Mouse (Mus musculus) midbrain, embryonic 10.5 days (tissue): Measurements from ENCODE around the gene Adgrf1. TPM values are rescaled to one million over a fixed set of nuclear protein-coding genes. Genes with fewer than 3 reads are reported as not detected.

Experiments used
- DNase-seq: peaks from one replicate; pipeline ENCODE4 v3.0.0-alpha.2; 2017; ENCODE audit warnings: low spot score
- H3K27ac ChIP-seq: fragments of 300-500 bp; sonication (generic); replicated peaks from 2 replicates; pipeline ENCODE4 v1.5.1; 2016; ENCODE audit warnings: mild to moderate bottlenecking
- H3K27me3 ChIP-seq: fragments of 300-500 bp; sonication (generic); 2 replicates; pipeline ENCODE4 v1.6.1; 2016; ENCODE audit warnings: low read depth, mild to moderate bottlenecking; ENCODE audit not compliant: poor library complexity, severe bottlenecking
- H3K36me3 ChIP-seq: fragments of 300-500 bp; sonication (generic); 2 replicates; pipeline ENCODE4 v1.6.1; 2016; ENCODE audit warnings: mild to moderate bottlenecking, moderate library complexity
- H3K4me1 ChIP-seq: fragments of 300-500 bp; sonication (generic); 2 replicates; pipeline ENCODE4 v1.6.1; 2016
- H3K4me3 ChIP-seq: fragments of 300-500 bp; sonication (generic); 2 replicates; pipeline ENCODE4 v1.5.1; 2016; ENCODE audit warnings: mild to moderate bottlenecking, moderate library complexity
- H3K9me3 ChIP-seq: fragments of 300-500 bp; sonication (generic); replicated peaks from 2 replicates; pipeline ENCODE4 v1.6.1; 2016; ENCODE audit warnings: mild to moderate bottlenecking
- WGBS: fragments of 180-500 bp; shearing (Covaris S2); methylation state at CpG from one replicate; pipeline ENCODE4 v1.1.7; 2016; 5-methylcytosine and 5-hydroxymethylcytosine counted together
- polyA plus RNA-seq: library from polyadenylated mRNA; unstranded; fragments of >200 nt; fragmentation: Nextera tagmentation; extraction: Ambion mirVana; gene quantifications from 2 replicates; pipeline ENCODE4 v1.2.1, GENCODE M21; 2016

Gene Adgrf1
- polyA plus RNA-seq, 1 experiment from 2014 or later = not detected

DNA sequence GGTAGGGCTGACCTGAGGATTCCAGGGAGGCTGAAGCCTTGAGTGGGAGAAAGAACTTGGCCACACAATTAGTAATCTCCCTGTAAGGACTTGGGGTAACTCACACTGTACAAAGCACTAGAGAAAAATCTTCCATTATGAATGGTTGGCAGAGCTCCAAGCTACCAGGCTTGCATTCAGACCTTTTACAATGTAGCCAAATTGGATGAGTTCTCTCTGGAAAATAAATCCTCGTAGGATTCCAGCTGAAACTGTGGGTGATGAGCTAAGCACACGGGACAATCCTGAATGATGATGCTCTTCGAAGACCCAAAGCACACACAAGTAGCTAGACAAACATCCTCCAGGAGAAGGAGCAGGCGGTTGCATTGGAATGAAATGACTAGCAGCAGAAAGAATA lies 7.1 kb downstream of the Adgrf1 start:
- WGBS = 89% methylated on average over 4 of the region's 4 CpGs
- H3K27me3 ChIP-seq = no peaks in the 10 kb centered on the region
- no peak overlapping the region for H3K27ac ChIP-seq
- H3K4me1 ChIP-seq = no peaks in the 10 kb centered on the region
- H3K4me3 ChIP-seq = no peak overlapping the region
- H3K36me3 ChIP-seq = no peaks in the 10 kb centered on the region
- H3K9me3 ChIP-seq = no peaks in the 10 kb centered on the region
- DNase-seq = no peak

DNA sequence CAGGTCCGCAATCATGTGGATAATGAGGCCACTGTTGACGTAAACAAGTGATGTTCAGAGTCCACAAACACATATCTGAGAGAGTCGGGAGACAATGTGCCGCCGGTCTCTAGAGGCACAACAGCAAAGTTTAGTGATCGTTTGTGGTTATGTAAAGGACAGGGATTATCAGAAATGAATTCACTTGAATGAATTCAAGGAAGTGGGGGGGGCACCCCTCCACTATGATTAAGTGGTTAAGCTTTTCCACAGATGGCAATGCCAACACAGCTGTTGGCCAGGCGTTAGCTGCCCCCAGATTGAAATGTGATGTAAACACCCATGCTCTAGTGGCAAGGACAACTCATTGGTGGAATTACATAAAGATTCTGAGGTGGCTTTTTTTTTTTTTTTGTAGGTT lies 9.5 kb downstream of the Adgrf1 start:
- no peaks in the 10 kb centered on the region for H3K36me3 ChIP-seq
- no peak for DNase-seq
- no peak overlapping the region for H3K27ac ChIP-seq
- WGBS = 90% methylated on average over 7 of the region's 7 CpGs
- no peaks in the 10 kb centered on the region for H3K9me3 ChIP-seq
- H3K4me3 ChIP-seq = no peak overlapping the region
- no peaks in the 10 kb centered on the region for H3K27me3 ChIP-seq
- H3K4me1 ChIP-seq = no peaks in the 10 kb centered on the region

DNA sequence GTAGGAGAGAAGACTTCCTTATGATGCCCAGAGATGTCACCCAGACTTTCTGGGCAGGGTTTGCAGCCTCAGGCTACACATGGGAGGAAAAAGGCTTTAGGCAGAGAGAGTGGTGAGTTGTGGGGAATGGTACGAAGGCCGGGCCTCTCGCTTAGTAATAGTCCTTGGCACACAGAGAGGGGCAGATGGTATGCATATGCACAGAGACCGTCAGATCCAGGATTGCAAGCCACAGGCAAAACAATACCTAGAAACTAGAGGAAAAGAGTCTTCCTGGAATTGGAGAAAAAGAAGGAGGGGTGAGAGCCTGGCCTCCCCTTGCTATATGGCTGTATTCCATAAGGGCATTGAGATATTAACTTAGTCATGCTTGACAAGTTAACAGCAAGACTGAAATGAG lies 12.2 kb downstream of the Adgrf1 start:
- Histone ChIP-seq H3K27me3 (no peaks in the 10 kb centered on the region), H3K36me3 (no peaks in the 10 kb centered on the region), H3K4me3 (no peak overlapping the region), H3K27ac (no peak overlapping the region), H3K9me3 (no peaks in the 10 kb centered on the region), H3K4me1 (no peaks in the 10 kb centered on the region)
- no peak for DNase-seq
- WGBS = 88% methylated on average over 4 of the region's 4 CpGs

DNA sequence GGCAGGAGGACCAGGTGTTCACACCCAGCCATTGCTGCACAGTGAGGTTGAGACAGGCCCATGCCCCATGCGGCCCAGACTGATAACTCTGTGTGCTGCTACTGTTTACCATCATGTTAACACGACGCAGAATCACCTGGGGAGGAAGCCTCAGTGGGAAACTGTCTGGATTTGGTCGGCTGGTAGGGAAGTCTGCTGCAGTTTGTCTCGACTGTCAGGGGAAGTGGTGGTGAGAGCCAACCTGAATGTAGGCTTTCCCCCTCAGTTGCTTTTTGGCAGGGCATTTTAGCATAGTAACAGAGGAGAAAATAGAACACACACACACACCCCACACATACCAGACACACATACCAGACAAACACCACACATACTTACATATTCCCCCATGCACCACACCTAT lies 12.7 kb downstream of the Adgrf1 start:
- Histone ChIP-seq H3K4me3 (no peak overlapping the region), H3K27ac (no peak overlapping the region), H3K4me1 (no peaks in the 10 kb centered on the region), H3K9me3 (no peaks in the 10 kb centered on the region), H3K27me3 (no peaks in the 10 kb centered on the region), H3K36me3 (no peaks in the 10 kb centered on the region)
- 79% methylated on average over 5 of the region's 5 CpGs for WGBS
- no peak for DNase-seq

DNA sequence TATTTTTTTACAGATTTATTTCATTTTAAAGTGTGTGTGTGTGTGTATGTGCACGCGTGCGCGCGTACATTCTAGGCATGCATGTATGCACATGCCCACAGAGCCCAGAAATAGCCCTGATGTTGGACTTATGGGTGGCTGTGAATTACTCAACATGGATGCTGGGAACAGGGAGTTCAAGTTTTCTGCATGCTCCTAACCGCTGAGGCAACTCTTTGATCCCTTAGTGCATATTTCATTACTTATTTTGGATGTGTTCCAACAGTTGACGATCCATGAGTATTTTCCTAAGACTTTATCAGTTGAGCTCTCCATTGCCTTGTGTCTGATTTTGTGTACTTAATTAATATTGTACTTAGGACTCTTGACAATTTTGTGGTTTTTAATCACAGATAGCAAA lies 29.4 kb downstream of the Adgrf1 start:
- Histone ChIP-seq H3K36me3 (no peaks in the 10 kb centered on the region), H3K9me3 (no peaks in the 10 kb centered on the region), H3K4me1 (no peaks in the 10 kb centered on the region), H3K4me3 (no peak overlapping the region), H3K27me3 (no peaks in the 10 kb centered on the region), H3K27ac (no peak overlapping the region)
- DNase-seq = no peak
- 97% methylated on average over 7 of the region's 7 CpGs for WGBS

DNA sequence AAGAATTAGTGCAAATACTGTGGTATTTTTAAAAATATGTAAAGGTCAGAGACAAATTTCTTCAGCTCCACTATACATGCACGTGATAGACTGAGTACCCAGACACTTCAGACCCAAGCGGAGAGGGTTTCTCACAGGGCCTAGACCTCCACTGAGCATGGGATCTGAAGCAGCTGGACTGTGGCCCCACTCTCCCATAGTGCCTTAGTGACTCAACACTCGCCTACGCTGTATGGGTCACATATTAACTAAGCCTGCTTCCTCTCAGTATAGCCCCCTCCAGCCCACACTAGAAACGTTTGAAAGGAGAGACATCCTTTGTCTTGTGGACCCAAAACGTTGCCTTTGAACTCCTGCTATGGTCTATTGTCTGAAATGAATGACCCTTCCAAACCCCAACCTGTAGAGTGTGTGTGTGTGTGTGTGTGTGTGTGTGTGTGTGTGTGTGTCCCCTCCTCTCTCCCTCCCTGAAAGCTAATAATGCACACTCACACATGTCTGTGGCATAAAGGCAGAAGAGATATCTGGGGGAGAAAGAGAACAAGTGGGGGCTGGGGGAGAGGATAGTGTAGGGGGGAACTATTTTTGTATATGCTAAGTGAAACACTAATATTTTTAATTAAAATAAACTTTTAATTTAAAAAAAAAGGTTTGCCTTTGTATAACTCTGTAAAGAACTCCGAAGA lies 56.0 kb downstream of the Adgrf1 start:
- no peak for DNase-seq
- H3K4me3 ChIP-seq = peak overlapping the region; percentile 54

DNA sequence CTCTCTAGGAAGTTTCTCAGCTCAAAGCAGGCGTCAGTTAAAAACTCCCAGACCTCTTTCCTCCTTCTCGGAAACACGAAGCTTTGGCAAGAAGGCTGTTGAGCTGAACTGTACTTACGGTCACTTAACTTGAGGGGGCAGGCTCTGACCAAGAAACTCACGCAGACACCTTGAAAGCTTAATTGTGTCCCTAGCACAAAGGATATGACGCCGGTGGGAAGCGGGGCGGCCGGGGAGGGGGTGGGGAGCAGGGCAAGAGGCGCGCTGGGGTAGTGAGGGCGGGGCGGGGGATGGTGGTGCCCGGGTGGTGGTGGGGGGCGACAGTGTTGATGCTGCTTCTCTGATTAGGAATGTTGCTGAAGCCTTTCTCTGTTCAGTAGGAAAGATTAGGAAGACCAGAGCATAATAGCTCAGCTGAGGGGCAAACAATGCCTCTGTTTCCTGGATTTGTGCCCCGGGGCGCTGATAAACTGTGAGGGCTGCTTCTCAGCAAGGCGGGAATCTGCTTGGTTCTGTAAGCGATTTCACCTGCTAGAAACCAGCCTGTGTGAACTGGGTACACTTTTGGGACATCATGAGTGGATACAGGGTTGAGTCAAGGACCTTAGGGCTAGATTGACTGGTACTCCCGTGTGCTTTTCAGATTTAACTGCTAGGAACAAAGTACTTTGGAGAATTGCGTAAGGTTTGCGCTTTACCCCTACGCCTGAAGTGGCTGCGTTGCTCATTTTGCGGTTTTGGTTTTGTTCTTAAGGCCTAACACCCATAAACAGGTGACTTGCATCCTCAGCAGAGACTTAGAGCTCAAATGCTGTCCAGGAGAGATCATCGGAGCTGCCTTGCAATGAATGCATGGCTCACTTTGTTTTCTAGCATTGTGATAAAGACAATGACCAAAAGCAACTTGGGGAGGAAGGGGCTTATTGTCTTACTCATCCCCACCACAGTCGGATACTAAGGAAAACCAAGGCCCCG lies 56.9 kb downstream of the Adgrf1 start:
- Histone ChIP-seq H3K4me1 (peaks cover 20% of the 10 kb centered on the region), H3K36me3 (no peaks in the 10 kb centered on the region), H3K27ac (peak overlapping the region; percentile 89), H3K9me3 (0 out of 2 replicates have a peak, but pooled peaks cover 4% of the 10 kb centered on the region), H3K27me3 (no peaks in the 10 kb centered on the region), H3K4me3 (peak overlapping the region; percentile 54)
- DNase-seq = peak; percentile 85
- 7% methylated on average over 29 of the region's 29 CpGs for WGBS

More for the DNA sequence above, 56.0 kb downstream of the Adgrf1 start:
- peaks cover 20% of the 10 kb centered on the region for H3K4me1 ChIP-seq
- peak overlapping the region; percentile 89 for H3K27ac ChIP-seq
- H3K9me3 ChIP-seq = 0 out of 2 replicates have a peak, but pooled peaks cover 4% of the 10 kb centered on the region
- no peaks in the 10 kb centered on the region for H3K36me3 ChIP-seq
- H3K27me3 ChIP-seq = no peaks in the 10 kb centered on the region
- WGBS = 51% methylated on average over 7 of the region's 7 CpGs

DNA sequence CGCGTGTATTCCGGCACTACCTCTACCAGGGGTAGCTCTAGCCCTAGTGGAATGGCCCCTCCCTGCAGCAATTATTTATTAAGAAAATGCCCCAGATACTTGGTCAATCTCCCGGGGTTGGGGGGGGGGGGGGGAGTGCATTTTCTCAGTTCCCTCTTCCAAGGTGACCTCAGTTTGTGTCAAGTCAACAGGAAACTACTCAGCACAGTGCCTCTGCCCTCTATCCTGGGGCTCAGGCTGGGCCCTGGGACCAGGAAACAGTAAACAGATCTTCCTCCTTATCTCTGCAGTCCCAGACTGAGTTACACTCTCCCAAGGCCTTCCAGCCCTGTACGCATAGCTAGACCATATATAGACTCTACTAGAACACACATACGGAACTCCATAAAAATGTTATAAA lies 57.7 kb downstream of the Adgrf1 start:
- DNase-seq = no peak

DNA sequence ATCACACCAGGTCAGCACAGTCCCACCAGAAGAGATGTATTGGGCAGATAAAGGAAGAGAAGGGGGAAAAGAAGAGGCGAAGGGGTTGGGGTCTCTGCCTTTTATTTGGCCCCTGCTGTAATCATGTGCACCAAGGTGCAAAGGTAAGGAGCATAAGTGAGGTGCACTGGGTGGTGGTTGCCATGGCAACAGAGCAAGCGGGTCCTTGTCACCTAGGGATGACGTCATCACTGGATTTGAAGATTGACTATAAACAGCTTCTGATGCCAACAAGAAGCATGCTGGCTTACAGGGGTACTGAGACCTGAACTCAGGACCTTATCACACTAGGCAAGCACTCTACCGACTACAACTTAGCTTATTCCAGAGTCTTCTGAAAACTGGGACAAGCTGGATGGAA lies 59.1 kb downstream of the Adgrf1 start:
- Histone ChIP-seq H3K9me3 (no peaks in the 10 kb centered on the region), H3K27ac (no peak overlapping the region; the same call in 1 of the 2 replicates), H3K36me3 (no peaks in the 10 kb centered on the region), H3K4me1 (peaks cover 28% of the 10 kb centered on the region), H3K27me3 (no peaks in the 10 kb centered on the region), H3K4me3 (no peak overlapping the region)
- WGBS = 84% methylated on average over 4 of the region's 4 CpGs
- DNase-seq = no peak

More for the DNA sequence above, 57.7 kb downstream of the Adgrf1 start:
- Histone ChIP-seq H3K4me1 (peaks cover 26% of the 10 kb centered on the region), H3K27ac (peak overlapping the region; percentile 89), H3K27me3 (no peaks in the 10 kb centered on the region), H3K36me3 (no peaks in the 10 kb centered on the region), H3K9me3 (0 out of 2 replicates have a peak, but pooled peaks cover 2% of the 10 kb centered on the region), H3K4me3 (no peak overlapping the region)
- 70% methylated on average over 6 of the region's 6 CpGs for WGBS

DNA sequence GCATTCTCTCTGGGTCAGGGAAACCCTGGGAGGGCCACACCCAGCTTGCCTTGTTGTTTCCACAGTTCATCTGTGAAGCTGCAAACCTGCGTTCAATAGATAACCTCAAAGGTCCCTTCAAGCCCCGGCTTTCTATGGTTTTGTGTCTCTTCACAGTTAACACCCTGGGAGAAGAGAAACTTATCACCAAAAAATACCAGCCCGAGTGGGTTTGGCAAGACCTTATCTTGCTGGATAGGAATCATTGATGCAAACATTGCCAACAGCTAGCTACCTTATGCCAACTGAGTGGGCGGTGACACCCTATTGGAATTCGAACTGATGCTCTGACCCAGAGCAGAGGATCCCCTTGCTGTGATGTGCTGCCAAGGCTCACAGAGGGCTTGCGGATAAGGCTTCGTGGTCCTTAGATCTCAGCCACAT lies 59.6 kb downstream of the Adgrf1 start:
- peaks cover 28% of the 10 kb centered on the region for H3K4me1 ChIP-seq
- no peak overlapping the region for H3K27ac ChIP-seq
- no peaks in the 10 kb centered on the region for H3K36me3 ChIP-seq
- H3K27me3 ChIP-seq = no peaks in the 10 kb centered on the region
- H3K4me3 ChIP-seq = no peak overlapping the region
- no peak for DNase-seq
- no peaks in the 10 kb centered on the region for H3K9me3 ChIP-seq
- WGBS = 85% methylated on average over 7 of the region's 7 CpGs

DNA sequence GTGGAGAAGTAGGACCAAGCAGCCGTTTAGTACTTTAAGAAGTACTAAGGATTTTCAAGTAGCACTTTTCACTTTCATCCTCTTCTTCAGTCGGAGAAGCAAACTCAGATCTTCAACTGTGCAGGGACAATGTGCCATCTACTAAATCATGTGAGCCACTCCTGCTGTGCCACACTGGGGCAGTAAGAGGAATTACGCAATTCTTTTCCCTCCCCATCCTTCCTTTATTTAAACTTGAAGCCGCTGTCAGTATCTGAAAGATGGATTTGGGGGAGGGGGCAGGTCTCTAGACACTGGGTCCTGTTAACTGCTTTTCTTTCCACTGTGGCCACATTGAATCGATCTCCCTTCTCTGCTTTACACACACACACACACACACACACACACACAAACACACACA lies 62.6 kb downstream of the Adgrf1 start:
- no peaks in the 10 kb centered on the region for H3K9me3 ChIP-seq
- no peak overlapping the region for H3K4me3 ChIP-seq
- peaks cover 11% of the 10 kb centered on the region; the same call in 1 of the 2 replicates for H3K4me1 ChIP-seq
- H3K27ac ChIP-seq = no peak overlapping the region
- WGBS = 70% methylated on average over 5 of the region's 5 CpGs
- no peaks in the 10 kb centered on the region for H3K27me3 ChIP-seq
- DNase-seq = no peak
- H3K36me3 ChIP-seq = no peaks in the 10 kb centered on the region

DNA sequence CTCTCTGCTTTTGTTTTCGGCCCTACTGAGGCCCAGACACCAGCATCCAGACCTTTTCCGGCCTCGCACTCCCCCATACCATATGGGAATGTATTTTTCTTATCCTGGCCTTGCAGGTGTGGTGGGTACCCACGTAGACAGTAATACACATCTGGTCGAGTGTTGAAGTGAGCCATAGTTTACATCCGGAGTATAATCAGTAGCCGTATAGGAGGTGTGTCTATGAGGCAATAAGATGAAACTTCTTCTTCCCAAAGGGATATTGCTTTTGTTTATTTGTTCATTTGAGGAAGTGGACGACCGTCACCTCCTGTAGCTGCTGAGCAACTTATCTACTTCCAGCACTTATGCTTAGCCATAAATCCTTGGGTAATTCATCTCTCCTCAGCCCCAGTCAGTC lies 63.9 kb downstream of the Adgrf1 start:
- Histone ChIP-seq H3K27ac (no peak overlapping the region), H3K36me3 (no peaks in the 10 kb centered on the region), H3K9me3 (no peaks in the 10 kb centered on the region), H3K4me3 (no peak overlapping the region), H3K27me3 (no peaks in the 10 kb centered on the region), H3K4me1 (peaks cover 8% of the 10 kb centered on the region; the same call in 1 of the 2 replicates)
- no peak for DNase-seq
- 77% methylated on average over 9 of the region's 9 CpGs for WGBS

DNA sequence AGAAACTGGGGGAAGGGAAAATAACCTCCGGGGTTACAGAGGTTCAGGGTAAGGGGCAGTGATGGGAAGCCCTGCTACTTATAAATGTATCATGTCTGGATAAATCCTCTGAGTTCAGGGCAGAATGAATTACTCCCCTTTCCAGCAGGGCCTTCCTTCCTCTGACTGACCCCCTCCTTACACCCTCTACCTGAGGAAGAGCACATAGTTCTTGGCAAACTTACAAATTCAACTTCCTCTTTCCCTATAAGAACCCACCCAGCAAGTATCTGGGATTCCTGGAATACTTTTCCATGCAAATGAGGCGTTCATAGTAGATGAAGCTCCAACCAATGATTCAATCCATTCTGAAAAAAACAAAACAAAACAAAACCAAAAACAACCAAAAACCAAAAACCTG lies 67.5 kb downstream of the Adgrf1 start:
- Histone ChIP-seq H3K9me3 (no peaks in the 10 kb centered on the region), H3K36me3 (no peaks in the 10 kb centered on the region), H3K4me3 (no peak overlapping the region), H3K27me3 (no peaks in the 10 kb centered on the region), H3K4me1 (peaks cover 4% of the 10 kb centered on the region; the same call in 1 of the 2 replicates), H3K27ac (no peak overlapping the region)
- DNase-seq = no peak
- 93% methylated on average over 2 of the region's 2 CpGs for WGBS
